Mouse (Mus musculus) natural killer cell, adult 2 months (primary cell): ENCODE results near the gene Gm35134.
"Not testable (repeated sequence)": the region's sequence is repeated elsewhere in the genome, so short reads cannot be mapped to it uniquely, and the experiment has no call there.

Source experiments
- DNase-seq, 2 experiments: peaks; one replicate each; pipeline ENCODE4 v3.0.0; 2022; ENCODE audit warnings: low spot score in 2 of 2

The Gm35134 gene

DNA sequence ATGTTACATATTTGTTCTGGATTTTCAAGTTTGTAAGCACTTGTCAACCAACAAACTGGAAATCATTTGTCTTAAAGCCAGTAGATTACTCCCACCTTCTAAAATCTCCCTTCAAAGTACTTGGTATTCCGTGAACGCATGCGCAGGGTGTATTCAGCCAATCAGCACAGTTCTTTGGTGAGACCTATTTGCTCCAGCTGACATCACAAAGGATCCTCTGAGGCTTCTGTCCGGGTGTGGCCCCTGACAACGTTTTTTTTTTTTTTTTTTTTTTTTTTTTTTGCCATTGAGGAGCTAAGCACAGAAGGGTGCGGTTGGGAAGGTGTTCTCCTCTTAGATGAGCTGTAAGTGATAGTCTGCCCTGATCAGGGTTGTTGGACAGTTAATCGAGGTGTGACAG is at the start of gene Gm35134:
Gm35134 (plus strand) TSS at position 301 of the 400 bp plus-strand sequence.
- DNase-seq, result not testable (repeated sequence)
